Mouse (Mus musculus) kidney, embryonic 16.5 days (tissue): Measurements from ENCODE around the gene Sirt7. TPM values are rescaled to one million over a fixed set of nuclear protein-coding genes. Genes with fewer than 3 reads are reported as not detected.
A peak's percentile ranks its signal among the peaks of the same experiment; 100 is the strongest.

Experiments used
- ATAC-seq: fragments of 200-750 bp; cut with Nextera tagmentation; 2 replicates; pipeline ENCODE4 v1.8.0; 2017; ENCODE audit warnings: moderate TSS enrichment; ENCODE audit not compliant: low FRiP score, low TSS enrichment
- H3K27ac ChIP-seq: fragments of 300-500 bp; sonication (generic); 2 replicates; pipeline ENCODE4 v1.5.1; 2014; ENCODE audit warnings: low read length
- H3K27me3 ChIP-seq: fragments of 300-500 bp; sonication (generic); 2 replicates; pipeline ENCODE4 v1.6.1; 2014; ENCODE audit warnings: low read length, control low read depth, mixed read lengths; ENCODE audit not compliant: insufficient read depth
- H3K36me3 ChIP-seq: fragments of 300-500 bp; sonication (generic); 2 replicates; pipeline ENCODE4 v1.6.1; 2014; ENCODE audit warnings: low read length, control low read depth, mixed read lengths; ENCODE audit not compliant: insufficient read depth
- H3K4me1 ChIP-seq: fragments of 300-500 bp; sonication (generic); 2 replicates; pipeline ENCODE4 v1.6.1; 2014; ENCODE audit warnings: low read length, control low read depth, mixed read lengths; ENCODE audit not compliant: insufficient read depth
- H3K4me2 ChIP-seq: fragments of 300-500 bp; sonication (generic); replicated peaks from 2 replicates; pipeline ENCODE4 v1.6.1; 2014; ENCODE audit warnings: low read depth, low read length
- H3K4me3 ChIP-seq: fragments of 300-500 bp; sonication (generic); 2 replicates; pipeline ENCODE4 v1.5.1; 2014; ENCODE audit warnings: mild to moderate bottlenecking, low read length
- H3K9ac ChIP-seq: fragments of 300-500 bp; sonication (generic); replicated peaks from 2 replicates; pipeline ENCODE4 v1.6.1; 2014; ENCODE audit warnings: low read length
- H3K9me3 ChIP-seq: fragments of 300-500 bp; sonication (generic); 2 replicates; pipeline ENCODE4 v1.6.1; 2016; ENCODE audit warnings: low read length, control low read depth
- WGBS: fragments of 180-500 bp; shearing (Covaris S2); extraction: QIAGEN DNeasy Blood & Tissue Kit; methylation state at CpG from one replicate; pipeline ENCODE4 v1.1.7; 2014; 5-methylcytosine and 5-hydroxymethylcytosine counted together
- polyA plus RNA-seq: library from polyadenylated mRNA; unstranded; fragments of >200 nt; fragmentation: Nextera tagmentation; extraction: Ambion mirVana; gene quantifications from 2 replicates; pipeline ENCODE4 v1.2.1, GENCODE M21; 2015

Sirt7 gene
- polyA plus RNA-seq, 1 experiment from 2014 or later = 39.3 TPM

DNA sequence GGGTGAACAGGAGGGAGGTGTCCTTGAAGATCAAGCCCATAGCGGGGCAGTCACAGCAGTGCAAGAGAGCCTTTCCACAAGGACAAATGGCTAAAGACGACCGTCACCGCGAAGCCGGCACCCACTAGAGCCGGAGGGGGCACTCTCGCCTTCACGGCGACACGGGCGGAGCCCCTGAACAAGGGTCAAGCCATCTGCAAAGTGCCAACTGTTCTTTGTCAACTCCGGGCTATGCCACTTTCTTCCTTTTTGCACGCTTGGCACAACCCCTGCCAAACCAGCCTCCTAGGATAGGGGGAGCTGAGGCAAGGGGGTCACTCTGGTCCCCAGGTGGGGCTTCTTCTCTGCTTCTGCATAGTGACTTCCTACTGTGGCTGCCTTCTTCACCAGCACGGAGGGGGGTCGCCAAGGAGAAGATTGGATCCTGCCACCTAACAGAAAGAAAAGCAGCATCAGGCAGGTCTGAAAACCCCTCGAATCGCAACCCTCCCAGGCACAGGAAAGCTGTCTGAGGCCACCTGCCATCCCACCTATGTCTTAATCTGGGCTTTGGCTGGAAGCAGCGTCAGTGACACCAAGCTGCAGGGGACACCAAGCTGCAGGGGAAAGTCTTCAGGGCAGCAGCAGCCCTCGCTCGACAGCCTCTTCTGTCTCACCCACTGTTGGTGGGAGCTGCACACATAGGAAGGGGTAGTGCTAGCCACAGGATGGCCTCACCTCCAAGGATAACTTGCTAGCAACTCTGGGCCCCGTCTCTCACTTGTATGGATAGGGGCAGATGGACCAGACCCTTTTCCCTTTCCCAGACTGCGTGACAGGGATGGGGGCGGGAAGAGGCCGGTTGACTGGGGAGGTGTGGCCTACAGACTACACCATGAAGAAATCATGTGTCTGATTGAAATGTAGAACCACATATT, 6.2 kb downstream of the Sirt7 start:
- Histone ChIP-seq H3K9ac (no peak overlapping the region), H3K36me3 (peaks cover 43% of the 10 kb centered on the region), H3K4me1 (peaks cover 13% of the 10 kb centered on the region), H3K27ac (no peak overlapping the region), H3K27me3 (no peaks in the 10 kb centered on the region), H3K4me3 (no peak overlapping the region), H3K4me2 (no peak overlapping the region), H3K9me3 (no peaks in the 10 kb centered on the region)
- no peak for ATAC-seq
- 91% methylated on average over 25 of the region's 25 CpGs for WGBS

DNA sequence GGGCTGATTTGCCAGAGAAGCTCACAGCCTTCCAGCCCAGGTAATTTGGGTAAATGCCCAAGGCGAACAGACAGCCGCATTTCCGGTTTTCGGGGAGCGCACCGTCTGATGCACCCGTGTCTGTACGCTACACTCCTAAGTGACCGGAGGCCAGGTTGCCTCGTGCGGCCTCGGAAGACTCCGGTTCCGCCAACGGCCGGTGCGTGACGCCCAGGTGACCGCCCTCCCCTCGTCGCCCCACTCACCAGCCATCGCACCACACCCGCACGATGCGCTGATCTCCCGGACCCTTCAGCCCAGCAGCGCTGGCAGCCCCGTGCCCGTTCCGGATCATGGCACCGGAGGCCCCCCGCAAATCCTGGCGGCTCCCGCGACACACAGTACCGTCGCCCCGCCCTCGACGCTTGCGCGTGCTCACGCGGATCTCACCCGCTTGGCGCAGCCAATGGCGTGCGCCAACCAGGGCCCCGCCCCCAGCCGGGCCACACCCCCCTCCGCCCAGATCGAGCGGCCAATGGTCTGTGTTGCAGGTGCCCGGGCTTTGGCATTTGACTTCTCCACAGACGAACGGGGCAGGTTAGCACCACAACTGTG, 7.4 kb downstream of the Sirt7 start, which contains the start of gene Pcyt2:
TSS of gene Pcyt2 (minus strand) at position 418 of the 594 bp plus-strand sequence.
- Histone ChIP-seq H3K4me3 (peak within 1 kb of the TSS; percentile 67), H3K4me1 (peaks cover 11% of the 10 kb centered on the region), H3K9me3 (no peaks in the 10 kb centered on the region), H3K27ac (peak within 1 kb of the TSS; percentile 69), H3K4me2 (peak within 1 kb of the TSS; percentile 81), H3K36me3 (peaks cover 49% of the 10 kb centered on the region), H3K27me3 (no peaks in the 10 kb centered on the region), H3K9ac (peak within 1 kb of the TSS; percentile 72)
- WGBS = under 1% methylated on average over 56 of the region's 56 CpGs
- peak; percentile 94 for ATAC-seq

DNA sequence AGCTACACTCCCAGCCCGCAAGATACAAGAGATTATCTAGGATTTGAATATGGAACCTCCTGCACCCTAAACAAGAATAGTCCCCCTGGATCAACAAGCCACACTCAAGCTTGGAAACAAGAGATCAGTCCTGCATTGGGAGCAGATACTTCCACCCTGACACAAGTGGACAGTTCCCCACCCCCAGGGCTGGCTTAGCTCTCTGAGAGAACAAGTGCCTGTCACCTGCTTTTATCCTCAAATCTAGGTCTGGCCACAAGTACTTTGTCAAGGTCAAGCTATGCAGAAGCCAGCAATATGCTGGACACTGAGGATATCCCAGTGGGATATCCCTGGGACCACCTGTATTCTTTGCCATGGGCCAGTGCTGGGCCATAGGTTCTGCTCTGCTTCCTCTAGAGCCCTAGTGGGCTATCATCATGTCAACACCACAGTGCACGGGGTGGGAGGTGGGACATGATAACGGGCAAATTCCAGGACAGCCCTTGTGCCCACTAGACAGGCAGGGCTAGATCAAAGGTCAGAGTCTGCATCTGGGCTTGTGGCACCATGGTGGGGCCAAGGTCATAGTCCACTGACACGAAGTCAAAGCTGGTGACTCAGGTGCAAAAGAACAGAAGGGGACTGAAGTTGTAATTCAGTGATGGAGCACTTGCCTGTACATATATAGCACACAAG, 8.3 kb downstream of the Sirt7 start:
- Histone ChIP-seq H3K4me3 (peak overlapping the region; percentile 67), H3K36me3 (peaks cover 53% of the 10 kb centered on the region), H3K27me3 (no peaks in the 10 kb centered on the region), H3K4me1 (peaks cover 11% of the 10 kb centered on the region), H3K27ac (peak overlapping the region; percentile 69), H3K4me2 (peak overlapping the region; percentile 81), H3K9me3 (no peaks in the 10 kb centered on the region), H3K9ac (peak overlapping the region; percentile 72)
- no peak for ATAC-seq
- WGBS = 49% methylated on average over 4 of the region's 4 CpGs

DNA sequence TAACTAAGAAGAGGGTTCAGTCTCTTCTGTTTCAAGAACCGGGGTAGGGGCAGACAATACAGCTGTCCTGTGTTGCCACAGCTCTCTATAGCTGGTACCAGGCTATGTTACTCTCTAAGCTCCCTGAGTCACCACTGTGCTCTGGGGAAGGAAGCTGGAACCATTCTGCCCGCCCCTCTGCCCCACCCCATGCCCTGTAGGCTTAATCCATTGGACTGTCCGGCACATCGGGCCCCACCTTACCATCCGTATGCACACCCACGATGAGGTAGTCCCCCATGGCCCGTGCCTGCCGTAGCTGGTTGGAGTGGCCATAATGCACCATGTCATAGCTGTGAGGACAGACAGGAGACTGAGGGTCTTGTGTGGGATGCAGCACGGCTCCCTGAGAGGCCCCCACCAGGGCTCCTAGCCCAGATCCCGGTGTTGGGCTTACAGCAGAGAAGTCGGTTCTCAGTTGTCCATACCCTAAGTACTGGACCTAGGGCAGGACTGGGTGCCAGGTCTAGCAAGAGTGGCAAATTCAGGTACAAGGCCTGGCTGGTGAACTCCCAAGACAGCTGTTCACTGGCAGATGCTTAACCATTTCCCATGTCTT, 9.3 kb downstream of the Sirt7 start:
- 91% methylated on average over 11 of the region's 11 CpGs for WGBS
- Histone ChIP-seq H3K36me3 (peaks cover 52% of the 10 kb centered on the region), H3K4me3 (no peak overlapping the region)

DNA sequence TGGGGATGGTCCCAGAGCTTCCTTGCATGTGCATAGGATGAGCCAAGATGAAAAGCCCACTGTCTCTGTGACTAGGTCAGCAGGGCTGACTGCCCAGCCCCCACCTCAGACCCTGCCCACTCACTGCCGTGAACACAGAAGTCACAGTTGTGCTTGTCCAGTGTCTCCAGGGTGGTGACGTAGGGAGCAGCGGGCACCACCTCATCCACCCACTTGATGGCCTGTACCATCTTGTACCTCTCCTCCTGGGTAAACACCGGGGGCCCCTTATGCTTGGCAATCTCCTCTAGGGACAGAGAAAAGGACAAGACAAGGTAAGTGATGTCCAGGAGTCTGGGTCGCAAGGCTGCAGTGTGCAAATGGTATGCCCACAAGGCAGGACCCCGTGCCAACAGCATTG, 9.9 kb downstream of the Sirt7 start:
- H3K36me3 ChIP-seq = peaks cover 47% of the 10 kb centered on the region

More for the DNA sequence above, 9.3 kb downstream of the Sirt7 start:
- no peak for ATAC-seq
- H3K9me3 ChIP-seq = no peaks in the 10 kb centered on the region
- no peaks in the 10 kb centered on the region for H3K27me3 ChIP-seq
- no peak overlapping the region for H3K27ac ChIP-seq
- H3K9ac ChIP-seq = no peak overlapping the region
- H3K4me1 ChIP-seq = peaks cover 11% of the 10 kb centered on the region
- H3K4me2 ChIP-seq = no peak overlapping the region

DNA sequence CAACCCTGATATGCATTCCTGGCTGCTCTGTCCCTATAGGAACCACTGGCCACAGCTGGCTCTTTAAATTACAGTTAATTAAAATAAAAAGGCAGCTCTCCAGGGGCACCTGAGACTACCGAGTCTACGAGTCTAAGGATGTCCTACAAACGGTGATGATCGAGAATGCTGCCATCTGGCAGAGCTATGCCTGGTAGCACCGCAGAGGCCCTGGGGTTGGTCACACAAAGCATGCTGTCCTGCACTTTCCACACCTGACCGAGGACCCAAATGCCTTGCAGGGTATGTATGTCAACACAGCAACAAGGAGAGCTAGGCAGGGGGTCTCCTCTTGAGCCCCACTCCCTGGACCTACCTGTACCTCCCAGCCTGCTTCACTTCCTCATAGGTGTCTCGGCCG, 11.1 kb downstream of the Sirt7 start:
- peaks cover 42% of the 10 kb centered on the region for H3K36me3 ChIP-seq
- no peak overlapping the region for H3K27ac ChIP-seq
- no peak for ATAC-seq
- H3K27me3 ChIP-seq = no peaks in the 10 kb centered on the region
- H3K4me3 ChIP-seq = no peak overlapping the region
- peaks cover 16% of the 10 kb centered on the region for H3K4me1 ChIP-seq
- no peak overlapping the region for H3K4me2 ChIP-seq
- no peak overlapping the region for H3K9ac ChIP-seq
- no peaks in the 10 kb centered on the region for H3K9me3 ChIP-seq
- WGBS = 90% methylated on average over 8 of the region's 8 CpGs

More for the DNA sequence above, 9.9 kb downstream of the Sirt7 start:
- Histone ChIP-seq H3K27me3 (no peaks in the 10 kb centered on the region), H3K4me3 (no peak overlapping the region), H3K4me2 (no peak overlapping the region), H3K9me3 (no peaks in the 10 kb centered on the region), H3K27ac (no peak overlapping the region), H3K9ac (no peak overlapping the region), H3K4me1 (peaks cover 11% of the 10 kb centered on the region)
- WGBS = 91% methylated on average over 6 of the region's 6 CpGs
- ATAC-seq = no peak

DNA sequence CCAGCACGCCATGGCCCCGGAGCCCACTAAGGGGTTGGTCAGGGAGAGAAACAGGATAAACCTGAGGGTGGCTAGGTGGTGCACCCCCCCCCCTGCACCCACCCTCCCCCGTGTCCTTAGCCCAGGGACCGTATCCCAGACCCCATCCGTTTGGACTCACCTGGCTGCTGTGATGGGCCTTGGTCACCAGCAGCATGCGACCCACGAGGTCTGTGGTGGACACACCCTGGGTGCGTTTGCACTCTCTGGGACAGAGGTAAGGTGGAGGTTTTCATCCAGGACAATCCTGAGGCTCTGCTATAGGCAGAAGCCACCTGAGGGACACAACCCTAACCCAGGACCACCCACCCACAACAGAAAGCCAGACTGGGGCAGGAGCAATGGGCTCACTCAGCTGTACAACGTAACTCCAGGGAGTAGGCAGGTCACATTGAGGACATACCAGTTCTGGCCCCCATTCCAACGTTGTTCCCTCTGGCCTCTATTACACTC, 11.5 kb downstream of the Sirt7 start:
- H3K27me3 ChIP-seq = no peaks in the 10 kb centered on the region
- ATAC-seq = no peak
- H3K9ac ChIP-seq = no peak overlapping the region
- no peak overlapping the region for H3K4me2 ChIP-seq
- H3K36me3 ChIP-seq = peaks cover 37% of the 10 kb centered on the region
- 89% methylated on average over 10 of the region's 10 CpGs for WGBS
- no peak overlapping the region for H3K4me3 ChIP-seq
- peaks cover 20% of the 10 kb centered on the region for H3K4me1 ChIP-seq
- H3K9me3 ChIP-seq = no peaks in the 10 kb centered on the region
- H3K27ac ChIP-seq = no peak overlapping the region

DNA sequence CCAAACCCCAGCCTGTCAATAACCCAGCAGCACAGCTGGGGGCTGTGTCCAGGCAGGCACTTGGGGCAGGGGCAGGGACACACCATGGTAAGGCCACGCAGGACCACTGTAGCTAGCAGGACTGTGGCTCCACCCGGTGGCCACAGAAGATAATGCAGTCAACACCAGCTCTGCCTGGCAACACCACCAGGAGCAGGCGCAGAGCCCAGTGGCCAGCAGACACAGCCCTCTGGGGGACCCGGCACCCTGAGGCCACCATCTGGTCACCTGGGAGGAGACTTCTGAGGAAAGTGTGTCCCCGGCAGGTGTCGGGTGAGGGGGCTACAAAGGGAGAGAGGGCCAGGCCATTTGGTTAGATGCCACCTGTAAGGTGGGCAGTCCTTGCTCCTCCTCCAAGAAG, 12.3 kb downstream of the Sirt7 start:
- H3K9me3 ChIP-seq = no peaks in the 10 kb centered on the region
- H3K9ac ChIP-seq = no peak overlapping the region
- H3K27me3 ChIP-seq = no peaks in the 10 kb centered on the region
- peaks cover 28% of the 10 kb centered on the region for H3K4me1 ChIP-seq
- WGBS = 50% methylated on average over 5 of the region's 6 CpGs
- H3K4me3 ChIP-seq = no peak overlapping the region
- no peak overlapping the region for H3K27ac ChIP-seq
- ATAC-seq = peak; percentile 47; the same call in 1 of the 2 replicates
- H3K36me3 ChIP-seq = peaks cover 32% of the 10 kb centered on the region
- no peak overlapping the region for H3K4me2 ChIP-seq

DNA sequence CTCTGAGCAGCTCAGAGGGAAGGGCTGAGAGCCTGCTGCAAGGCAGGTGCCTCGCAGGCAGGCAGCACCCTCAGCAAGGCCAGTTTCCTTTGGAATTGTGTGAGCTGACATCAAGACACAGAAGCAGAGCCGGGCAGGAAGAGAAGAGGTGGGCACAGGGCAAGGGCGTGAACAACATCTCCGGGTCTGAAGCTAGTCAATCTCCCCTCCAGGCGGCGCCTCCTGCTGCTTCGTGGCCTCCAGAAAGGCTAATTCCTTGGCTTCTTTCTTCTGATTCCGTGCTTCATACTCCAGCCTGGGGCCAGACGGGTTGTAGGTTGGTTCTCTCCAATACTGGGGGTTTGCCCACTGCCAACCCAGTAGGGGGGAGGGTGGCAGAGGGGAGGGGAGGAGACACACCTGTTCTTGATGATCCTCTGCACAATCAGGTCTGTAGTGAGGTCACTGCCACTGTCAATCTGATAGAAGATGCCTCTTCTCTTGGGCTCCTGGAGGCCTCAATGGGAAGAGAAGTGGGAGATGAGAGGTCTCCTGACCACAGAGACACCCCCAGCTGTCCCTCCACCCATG, 14.5 kb downstream of the Sirt7 start:
- Histone ChIP-seq H3K36me3 (peaks cover 32% of the 10 kb centered on the region), H3K4me2 (no peak overlapping the region), H3K9me3 (no peaks in the 10 kb centered on the region), H3K9ac (no peak overlapping the region), H3K27ac (no peak overlapping the region), H3K4me1 (peaks cover 25% of the 10 kb centered on the region), H3K4me3 (no peak overlapping the region), H3K27me3 (no peaks in the 10 kb centered on the region)
- no peak for ATAC-seq
- WGBS = 81% methylated on average over 9 of the region's 9 CpGs
